Mouse (Mus musculus): ENCODE measurements around the gene Psmb7.
A peak's percentile ranks its signal among the peaks of the same experiment; 100 is the strongest.

Psmb7 gene

GRCm38 (mm10) chr2:38643625-38644427 is at the start of gene Psmb7:
Psmb7 (minus strand) TSS chr2:38644087.
- DNase-seq (ENCODE audit: low read depth, low spot score), result peak; percentile 87

- DNase-seq (ENCODE audit: low read depth, low spot score), result peak; percentile 35
These were observed 47.7 kb upstream of the Psmb7 start for GRCm38 (mm10) chr2:38691542-38691941.

GRCm38 (mm10) chr2:38689881-38690280 is 46.0 kb upstream of the Psmb7 start:
- DNase-seq (ENCODE audit: low read depth, low spot score), result no peak

- peak; percentile 46 for DNase-seq (ENCODE audit: low read depth, low spot score)
These were observed 45.1 kb upstream of the Psmb7 start for GRCm38 (mm10) chr2:38688791-38689520.

GRCm38 (mm10) chr2:38685746-38686145 is 41.9 kb upstream of the Psmb7 start:
- DNase-seq (ENCODE audit: low read depth, low spot score), result no peak

- no peak for DNase-seq (ENCODE audit: low read depth, low spot score)
These were observed 39.2 kb upstream of the Psmb7 start for GRCm38 (mm10) chr2:38683083-38683482.

GRCm38 (mm10) chr2:38682209-38682608 is 38.3 kb upstream of the Psmb7 start:
- DNase-seq (ENCODE audit: low read depth, low spot score), result no peak

GRCm38 (mm10) chr2:38678947-38679346 is 35.1 kb upstream of the Psmb7 start:
- no peak for DNase-seq (ENCODE audit: low read depth, low spot score)

- no peak for DNase-seq (ENCODE audit: low read depth, low spot score)
These were observed 31.6 kb upstream of the Psmb7 start for GRCm38 (mm10) chr2:38675366-38675969.

GRCm38 (mm10) chr2:38672496-38672895 is 28.6 kb upstream of the Psmb7 start:
- no peak for DNase-seq (ENCODE audit: low read depth, low spot score)

- no peak for DNase-seq (ENCODE audit: low read depth, low spot score)
These were observed 25.1 kb upstream of the Psmb7 start for GRCm38 (mm10) chr2:38668802-38669580.

- no peak for DNase-seq (ENCODE audit: low read depth, low spot score)
These were observed 17.5 kb upstream of the Psmb7 start for GRCm38 (mm10) chr2:38661398-38661797.

GRCm38 (mm10) chr2:38658338-38658836 is 14.5 kb upstream of the Psmb7 start:
- peak; percentile 53 for DNase-seq (ENCODE audit: low read depth, low spot score)

GRCm38 (mm10) chr2:38653694-38654093 is 9.8 kb upstream of the Psmb7 start:
- DNase-seq (ENCODE audit: low read depth, low spot score), result no peak

GRCm38 (mm10) chr2:38653293-38653619 is 9.4 kb upstream of the Psmb7 start:
- DNase-seq (ENCODE audit: low read depth, low spot score), result no peak

- DNase-seq (ENCODE audit: low read depth, low spot score), result no peak
These were observed 8.8 kb upstream of the Psmb7 start for GRCm38 (mm10) chr2:38652565-38653292.

GRCm38 (mm10) chr2:38652098-38652497 is 8.2 kb upstream of the Psmb7 start:
- no peak for DNase-seq (ENCODE audit: low read depth, low spot score)

- no peak for DNase-seq (ENCODE audit: low read depth, low spot score)
These were observed 6.5 kb upstream of the Psmb7 start for GRCm38 (mm10) chr2:38650340-38650739.

GRCm38 (mm10) chr2:38647661-38648060 is 3.8 kb upstream of the Psmb7 start:
- DNase-seq (ENCODE audit: low read depth, low spot score), result no peak

- no peak for DNase-seq (ENCODE audit: low read depth, low spot score)
These were observed 3.3 kb upstream of the Psmb7 start for GRCm38 (mm10) chr2:38647201-38647606.

GRCm38 (mm10) chr2:38645936-38646335 is 2.0 kb upstream of the Psmb7 start:
- peak; percentile 53 for DNase-seq (ENCODE audit: low read depth, low spot score)
